Mouse (Mus musculus): ENCODE data around the gene Tmem132b. TPM values are rescaled to one million over a fixed set of nuclear protein-coding genes. Genes with fewer than 3 reads are reported as not detected.
"Not testable (repeated sequence)": the region's sequence is repeated elsewhere in the genome, so short reads cannot be mapped to it uniquely, and the experiment has no call there.

The Tmem132b gene
- polyA plus RNA-seq (2016; fragmentation: Nextera tagmentation; extraction: Ambion mirVana) = 1.6 and 1.8 TPM in 2 replicates

- H3K4me2 ChIP-seq = peak within 1 kb of the TSS; percentile 94
- peak within 1 kb of the TSS; percentile 59 for H3K4me3 ChIP-seq (replicated peaks)
- peaks cover 41% of the 10 kb centered on the region for H3K4me1 ChIP-seq
- ATAC-seq (ENCODE audit: low FRiP score) = no peak
- H3K36me3 ChIP-seq (replicated peaks) = no peaks in the 10 kb centered on the region
- H3K27me3 ChIP-seq = peaks cover 85% of the 10 kb centered on the region
- H3K27ac ChIP-seq = 0 out of 2 replicates have a peak within 1 kb of the TSS, but pooled peaks have one; percentile 13
- H3K9me3 ChIP-seq = peaks cover under 1% of the 10 kb centered on the region; the same call in 1 of the 2 replicates
- peak within 1 kb of the TSS; percentile 62 for H3K9ac ChIP-seq
- 3% methylated on average over 25 of the region's 25 CpGs for WGBS
Observed at GRCm38 (mm10) chr5:125531634-125532033, at the start of gene Tmem132b. Gene Tmem132b, plus strand, starts transcription at chr5:125531774.

GRCm38 (mm10) chr5:125482474-125482873 is 49.1 kb upstream of the Tmem132b start:
- ATAC-seq (ENCODE audit: low FRiP score) = no peak
- no peaks in the 10 kb centered on the region for H3K27me3 ChIP-seq
- H3K4me1 ChIP-seq = peaks cover 25% of the 10 kb centered on the region
- 92% methylated on average over 7 of the region's 7 CpGs for WGBS
- peaks cover 44% of the 10 kb centered on the region for H3K36me3 ChIP-seq (replicated peaks)
- no peaks in the 10 kb centered on the region for H3K9me3 ChIP-seq
- no peak overlapping the region for H3K9ac ChIP-seq
- no peak overlapping the region for H3K4me2 ChIP-seq
- no peak overlapping the region for H3K27ac ChIP-seq
- H3K4me3 ChIP-seq (replicated peaks) = no peak overlapping the region

- Histone ChIP-seq H3K9ac (no peak overlapping the region), H3K27ac (no peak overlapping the region), H3K9me3 (no peaks in the 10 kb centered on the region), H3K4me2 (no peak overlapping the region), H3K4me1 (peaks cover 18% of the 10 kb centered on the region), H3K27me3 (no peaks in the 10 kb centered on the region), H3K4me3 (replicated peaks) (no peak overlapping the region), H3K36me3 (replicated peaks) (peaks cover 44% of the 10 kb centered on the region)
- 86% methylated on average over 6 of the region's 6 CpGs for WGBS
- ATAC-seq (ENCODE audit: low FRiP score) = no peak
Observed at GRCm38 (mm10) chr5:125483712-125484611, 47.6 kb upstream of the Tmem132b start.

- Histone ChIP-seq H3K36me3 (replicated peaks) (peaks cover 45% of the 10 kb centered on the region), H3K9ac (no peak overlapping the region), H3K27ac (no peak overlapping the region), H3K4me1 (peaks cover 18% of the 10 kb centered on the region), H3K27me3 (no peaks in the 10 kb centered on the region), H3K4me2 (no peak overlapping the region), H3K9me3 (no peaks in the 10 kb centered on the region), H3K4me3 (replicated peaks) (no peak overlapping the region)
- ATAC-seq (ENCODE audit: low FRiP score) = no peak
- WGBS = 93% methylated on average over 4 of the region's 4 CpGs
Observed at GRCm38 (mm10) chr5:125485031-125485778, 46.4 kb upstream of the Tmem132b start.

GRCm38 (mm10) chr5:125486088-125486487 is 45.5 kb upstream of the Tmem132b start:
- Histone ChIP-seq H3K36me3 (replicated peaks) (peaks cover 53% of the 10 kb centered on the region), H3K4me3 (replicated peaks) (no peak overlapping the region), H3K27ac (no peak overlapping the region), H3K9me3 (no peaks in the 10 kb centered on the region), H3K4me1 (peaks cover 11% of the 10 kb centered on the region; the same call in 1 of the 2 replicates), H3K9ac (no peak overlapping the region), H3K27me3 (no peaks in the 10 kb centered on the region), H3K4me2 (no peak overlapping the region)
- WGBS = 100% methylated on average over 1 of the region's 1 CpGs
- ATAC-seq (ENCODE audit: low FRiP score) = no peak

GRCm38 (mm10) chr5:125487375-125488115 is 44.0 kb upstream of the Tmem132b start:
- Histone ChIP-seq H3K4me3 (replicated peaks) (no peak overlapping the region), H3K27ac (peak overlapping the region; percentile 25; the same call in 1 of the 2 replicates), H3K4me2 (no peak overlapping the region), H3K36me3 (replicated peaks) (peaks cover 62% of the 10 kb centered on the region), H3K9me3 (no peaks in the 10 kb centered on the region), H3K9ac (no peak overlapping the region), H3K27me3 (no peaks in the 10 kb centered on the region), H3K4me1 (peaks cover 11% of the 10 kb centered on the region; the same call in 1 of the 2 replicates)
- peak; percentile 70 for ATAC-seq (ENCODE audit: low FRiP score)
- WGBS = 64% methylated on average over 11 of the region's 11 CpGs

- no peak overlapping the region for H3K4me3 ChIP-seq (replicated peaks)
- peaks cover 62% of the 10 kb centered on the region for H3K36me3 ChIP-seq (replicated peaks)
- H3K4me1 ChIP-seq = peaks cover 11% of the 10 kb centered on the region; the same call in 1 of the 2 replicates
- 80% methylated on average over 4 of the region's 4 CpGs for WGBS
- H3K27ac ChIP-seq = no peak overlapping the region
- no peaks in the 10 kb centered on the region for H3K9me3 ChIP-seq
- H3K9ac ChIP-seq = no peak overlapping the region
- no peak overlapping the region for H3K4me2 ChIP-seq
- no peaks in the 10 kb centered on the region for H3K27me3 ChIP-seq
- ATAC-seq (ENCODE audit: low FRiP score) = peak; percentile 31; the same call in 1 of the 2 replicates
Observed at GRCm38 (mm10) chr5:125488116-125488455, 43.5 kb upstream of the Tmem132b start.

GRCm38 (mm10) chr5:125488953-125489352 is 42.6 kb upstream of the Tmem132b start:
- not testable (repeated sequence) for H3K9me3 ChIP-seq; H3K4me3 ChIP-seq (replicated peaks); H3K27ac ChIP-seq; H3K27me3 ChIP-seq; H3K9ac ChIP-seq; ATAC-seq (ENCODE audit: low FRiP score); H3K4me2 ChIP-seq
- Histone ChIP-seq H3K4me1 (peaks cover 11% of the 10 kb centered on the region; the same call in 1 of the 2 replicates), H3K36me3 (replicated peaks) (peaks cover 61% of the 10 kb centered on the region)
- WGBS = 94% methylated on average over 5 of the region's 5 CpGs

- no peaks in the 10 kb centered on the region for H3K9me3 ChIP-seq
Observed at GRCm38 (mm10) chr5:125491107-125491506, 40.5 kb upstream of the Tmem132b start.

GRCm38 (mm10) chr5:125492379-125493092 is 39.0 kb upstream of the Tmem132b start:
- Histone ChIP-seq H3K9ac (no peak overlapping the region), H3K36me3 (replicated peaks) (peaks cover 56% of the 10 kb centered on the region), H3K4me3 (replicated peaks) (no peak overlapping the region), H3K9me3 (no peaks in the 10 kb centered on the region), H3K27me3 (no peaks in the 10 kb centered on the region), H3K4me2 (no peak overlapping the region), H3K27ac (no peak overlapping the region), H3K4me1 (0 out of 2 replicates have a peak, but pooled peaks cover 7% of the 10 kb centered on the region)
- WGBS = 58% methylated on average over 17 of the region's 17 CpGs
- no peak for ATAC-seq (ENCODE audit: low FRiP score)

More at GRCm38 (mm10) chr5:125491107-125491506, 40.5 kb upstream of the Tmem132b start:
- Histone ChIP-seq H3K36me3 (replicated peaks) (peaks cover 62% of the 10 kb centered on the region), H3K27ac (no peak overlapping the region), H3K9ac (no peak overlapping the region), H3K4me1 (peaks cover 11% of the 10 kb centered on the region; the same call in 1 of the 2 replicates), H3K27me3 (no peaks in the 10 kb centered on the region), H3K4me3 (replicated peaks) (no peak overlapping the region), H3K4me2 (no peak overlapping the region)
- 96% methylated on average over 10 of the region's 10 CpGs for WGBS
- ATAC-seq (ENCODE audit: low FRiP score) = no peak

GRCm38 (mm10) chr5:125493093-125493423 is 38.5 kb upstream of the Tmem132b start:
- Histone ChIP-seq H3K27ac (no peak overlapping the region), H3K9me3 (no peaks in the 10 kb centered on the region), H3K9ac (no peak overlapping the region), H3K36me3 (replicated peaks) (peaks cover 56% of the 10 kb centered on the region), H3K4me2 (no peak overlapping the region), H3K4me1 (0 out of 2 replicates have a peak, but pooled peaks cover 3% of the 10 kb centered on the region), H3K4me3 (replicated peaks) (no peak overlapping the region), H3K27me3 (no peaks in the 10 kb centered on the region)
- no peak for ATAC-seq (ENCODE audit: low FRiP score)
- WGBS = 62% methylated on average over 5 of the region's 5 CpGs
